Mouse (Mus musculus) midbrain, embryonic 15.5 days (tissue): ENCODE measurements around the gene Tbxa2r. TPM values are rescaled to one million over a fixed set of nuclear protein-coding genes. Genes with fewer than 3 reads are reported as not detected.

Experiments
- polyA plus RNA-seq: library from polyadenylated mRNA; unstranded; fragments of >200 nt; fragmentation: Nextera tagmentation; extraction: Ambion mirVana; gene quantifications from 2 replicates; pipeline ENCODE4 v1.2.1, GENCODE M21; 2015

Gene Tbxa2r
- polyA plus RNA-seq, 1 experiment from 2014 or later, result 5.7 TPM

Other genes with a start within 250 kb of the Tbxa2r start
- gene Creb3l3, start 229.9 kb upstream of the Tbxa2r start, polyA plus RNA-seq, result 0.36 and 0.48 TPM in 2 replicates
- gene Map2k2, start 222.8 kb upstream of the Tbxa2r start, polyA plus RNA-seq, result 258 and 270 TPM in 2 replicates
- 16.2 and 16.7 TPM in 2 replicates for gene Zbtb7a, start 193.5 kb upstream of the Tbxa2r start, polyA plus RNA-seq
- gene Pias4, start 160.8 kb upstream of the Tbxa2r start, polyA plus RNA-seq, result 59.2 and 66.3 TPM in 2 replicates
- gene Eef2, start 152.1 kb upstream of the Tbxa2r start, polyA plus RNA-seq, result 588 and 606 TPM in 2 replicates
- gene Dapk3, start 145.7 kb upstream of the Tbxa2r start, polyA plus RNA-seq, result 66.3 and 67.3 TPM in 2 replicates
- not detected in 2 replicates for gene 4930442H23Rik, start 144.9 kb upstream of the Tbxa2r start, polyA plus RNA-seq
- gene Nmrk2, start 126.7 kb upstream of the Tbxa2r start, polyA plus RNA-seq, result 0.14 TPM in 1 of 2 replicates, not detected in the other
- 95.3 and 96.7 TPM in 2 replicates for gene Atcay, start 97.9 kb upstream of the Tbxa2r start, polyA plus RNA-seq
- 35.4 and 37.2 TPM in 2 replicates for gene Zfr2, start 95.6 kb upstream of the Tbxa2r start, polyA plus RNA-seq
- 37.2 and 40.1 TPM in 2 replicates for gene Matk, start 75.8 kb upstream of the Tbxa2r start, polyA plus RNA-seq
- gene Mrpl54, start 61.8 kb upstream of the Tbxa2r start, polyA plus RNA-seq, result 124 and 126 TPM in 2 replicates
- gene Apba3, start 61.8 kb upstream of the Tbxa2r start, polyA plus RNA-seq, result 36.4 and 38.5 TPM in 2 replicates
- 6.9 and 8.0 TPM in 2 replicates for gene Tjp3, start 37.1 kb upstream of the Tbxa2r start, polyA plus RNA-seq
- 154 and 159 TPM in 2 replicates for gene Pip5k1c, start 35.8 kb upstream of the Tbxa2r start, polyA plus RNA-seq
- gene Cactin, start 7.6 kb upstream of the Tbxa2r start, polyA plus RNA-seq, result 35.8 and 38.3 TPM in 2 replicates
- not detected in 2 replicates for gene Gipc3, start 14.5 kb downstream of the Tbxa2r start, polyA plus RNA-seq
- gene Hmg20b, start 21.7 kb downstream of the Tbxa2r start, polyA plus RNA-seq, result 26.6 and 29.9 TPM in 2 replicates
- 19.7 and 22.5 TPM in 2 replicates for gene Mfsd12, start 28.8 kb downstream of the Tbxa2r start, polyA plus RNA-seq
- gene 4930404N11Rik, start 37.1 kb downstream of the Tbxa2r start, polyA plus RNA-seq, result 1.1 TPM in 2 replicates
- 153 and 159 TPM in 2 replicates for gene Fzr1, start 49.8 kb downstream of the Tbxa2r start, polyA plus RNA-seq
- 90.4 and 92.6 TPM in 2 replicates for gene Dohh, start 55.7 kb downstream of the Tbxa2r start, polyA plus RNA-seq
- gene Gm48551, start 55.7 kb downstream of the Tbxa2r start, polyA plus RNA-seq, result 8.4 and 9.3 TPM in 2 replicates
- 2.7 and 3.3 TPM in 2 replicates for gene Gm48552, start 60.3 kb downstream of the Tbxa2r start, polyA plus RNA-seq
- 1.4 and 1.6 TPM in 2 replicates for gene Smim24, start 64.3 kb downstream of the Tbxa2r start, polyA plus RNA-seq
- gene Nfic, start 126.9 kb downstream of the Tbxa2r start, polyA plus RNA-seq, result 18.1 and 22.8 TPM in 2 replicates
- gene Celf5, start 154.0 kb downstream of the Tbxa2r start, polyA plus RNA-seq, result 106 and 109 TPM in 2 replicates
- gene Ncln, start 167.7 kb downstream of the Tbxa2r start, polyA plus RNA-seq, result 69.7 and 73.8 TPM in 2 replicates
- 0.71 and 1.2 TPM in 2 replicates for gene S1pr4, start 171.4 kb downstream of the Tbxa2r start, polyA plus RNA-seq
- 0.96 and 1.1 TPM in 2 replicates for gene Gna15, start 195.5 kb downstream of the Tbxa2r start, polyA plus RNA-seq
- 100 and 101 TPM in 2 replicates for gene Gna11, start 216.5 kb downstream of the Tbxa2r start, polyA plus RNA-seq
- 802 and 851 TPM in 2 replicates for gene Aes, start 230.8 kb downstream of the Tbxa2r start, polyA plus RNA-seq
- gene Tle2, start 245.8 kb downstream of the Tbxa2r start, polyA plus RNA-seq, result 57.4 and 58.8 TPM in 2 replicates